Mouse (Mus musculus) kidney, postnatal 36 days (tissue): ENCODE data around the gene Mab21l2.

ENCODE experiments used
- DNase-seq, 2 experiments: peaks; one replicate each; pipeline ENCODE4 v3.0.0; 2021 to 2022; ENCODE audit warnings: mixed read lengths in 2 of 2

The Mab21l2 gene

DNA sequence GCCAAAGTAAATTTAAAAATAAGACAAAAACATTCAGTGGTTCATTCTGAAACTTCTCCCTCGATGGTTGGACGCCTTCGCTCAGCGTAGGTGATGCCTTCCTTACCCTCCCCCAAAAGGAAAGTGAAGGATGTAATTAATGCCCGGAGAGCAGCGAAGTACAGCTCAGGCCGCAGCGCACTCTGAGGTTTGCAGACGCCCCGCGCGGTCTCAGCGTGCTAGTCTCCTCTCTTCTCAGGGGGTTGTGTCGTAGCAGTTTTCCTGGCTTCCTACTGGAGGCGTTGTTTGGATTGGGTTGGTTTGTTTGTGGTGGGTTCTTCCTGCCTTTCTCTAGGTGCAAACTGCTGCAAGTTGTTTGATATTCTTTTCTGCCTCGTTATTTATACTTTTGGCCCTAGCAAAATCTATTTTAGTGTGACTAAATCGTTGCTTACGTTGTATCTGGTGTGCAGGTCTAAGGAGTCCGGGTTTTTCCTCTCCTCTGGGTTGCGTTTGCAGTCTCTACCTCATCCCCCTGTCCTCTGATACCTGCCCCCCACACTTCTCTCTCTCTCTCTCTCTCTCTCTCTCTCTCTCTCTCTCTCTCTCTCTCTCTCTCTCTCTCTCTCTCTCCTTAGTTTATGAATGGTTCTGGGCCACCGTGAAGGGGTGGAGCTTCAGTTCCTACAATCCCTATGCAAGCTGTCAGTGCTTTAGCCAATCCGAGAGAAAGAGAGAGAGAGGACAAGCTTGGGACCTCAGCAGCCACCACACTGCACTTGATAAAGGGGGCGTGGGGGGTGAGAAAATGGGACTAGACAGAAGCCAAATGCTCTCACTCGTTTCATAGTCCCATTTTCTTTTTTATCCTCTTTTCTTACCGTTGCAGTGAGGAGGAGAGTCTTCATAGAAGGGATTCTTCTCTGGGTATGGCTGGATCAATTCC is at the start of gene Mab21l2:
Mab21l2 (minus strand) TSS at position 539 of the 925 bp plus-strand sequence.
- DNase-seq: no peak

DNA sequence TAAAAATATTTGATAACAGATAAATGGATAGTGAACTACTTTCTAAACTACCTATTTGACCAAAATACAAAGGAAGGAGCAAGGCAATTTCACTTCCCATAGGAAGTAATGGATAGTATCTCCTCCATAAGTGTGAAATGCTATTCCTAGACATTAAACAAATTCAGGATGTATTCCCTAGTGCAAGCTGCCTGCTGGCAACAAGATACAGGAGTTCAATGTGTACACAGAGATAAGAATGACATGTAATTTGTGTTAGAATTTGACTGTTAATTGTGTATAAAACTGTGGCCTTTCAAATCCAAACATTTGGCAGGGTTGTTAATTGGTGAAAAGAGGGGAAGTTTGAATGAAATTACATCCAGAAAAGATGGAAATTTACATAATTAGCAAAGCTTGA is 26.9 kb upstream of the Mab21l2 start:
- no peak for DNase-seq

DNA sequence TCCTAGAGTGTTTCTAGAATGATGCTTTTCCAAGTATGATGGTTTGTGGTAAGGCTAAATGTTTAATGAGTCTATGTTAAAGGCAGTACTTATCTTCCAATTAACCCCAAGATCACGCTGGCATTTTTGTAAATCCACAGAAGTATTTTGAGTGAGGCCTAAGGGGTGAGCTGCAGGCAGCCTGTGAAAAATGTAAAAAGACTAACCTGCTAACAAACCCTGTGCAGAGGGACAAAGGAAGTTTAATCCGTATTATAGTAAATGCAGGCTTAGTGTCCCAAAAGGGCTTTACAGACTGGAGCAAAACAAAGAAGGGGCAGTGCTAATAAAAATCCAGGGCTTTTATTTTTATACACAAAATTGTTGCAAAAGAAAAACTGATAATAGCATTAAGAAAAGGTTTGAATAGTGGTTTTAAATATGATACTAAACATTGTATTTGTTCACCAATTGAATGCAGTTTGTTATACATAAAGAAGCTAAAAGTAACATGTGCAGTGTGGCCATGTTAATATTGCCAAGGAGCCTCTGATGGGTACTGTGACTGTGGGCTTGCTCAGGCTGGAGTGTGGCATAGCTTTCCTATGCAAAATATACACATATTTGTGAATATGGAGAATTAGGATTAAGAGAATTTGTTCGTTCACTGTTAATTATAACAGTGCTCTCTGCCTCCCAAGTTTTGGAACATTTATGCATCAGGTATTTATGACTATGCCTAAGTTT is 24.3 kb upstream of the Mab21l2 start:
- no peak for DNase-seq

DNA sequence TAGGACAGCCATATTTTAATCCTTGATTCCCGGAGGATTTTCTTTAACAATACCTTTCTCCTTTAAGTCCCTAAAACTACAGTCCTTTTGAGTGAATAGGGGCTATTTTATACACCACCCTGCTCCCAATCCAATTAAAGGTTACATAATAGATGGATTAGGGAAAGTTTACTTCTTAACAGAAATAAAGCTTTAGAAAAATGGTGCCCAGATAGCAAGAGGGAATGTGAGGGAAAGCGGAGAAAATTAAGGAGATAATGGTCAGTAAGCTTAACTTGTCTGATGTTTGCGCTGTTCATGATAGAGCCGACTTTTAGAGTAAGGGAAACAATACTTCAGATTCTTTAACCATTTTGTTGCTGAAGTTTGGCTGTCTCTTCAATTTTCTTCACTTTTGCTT is 23.1 kb upstream of the Mab21l2 start:
- DNase-seq: no peak

DNA sequence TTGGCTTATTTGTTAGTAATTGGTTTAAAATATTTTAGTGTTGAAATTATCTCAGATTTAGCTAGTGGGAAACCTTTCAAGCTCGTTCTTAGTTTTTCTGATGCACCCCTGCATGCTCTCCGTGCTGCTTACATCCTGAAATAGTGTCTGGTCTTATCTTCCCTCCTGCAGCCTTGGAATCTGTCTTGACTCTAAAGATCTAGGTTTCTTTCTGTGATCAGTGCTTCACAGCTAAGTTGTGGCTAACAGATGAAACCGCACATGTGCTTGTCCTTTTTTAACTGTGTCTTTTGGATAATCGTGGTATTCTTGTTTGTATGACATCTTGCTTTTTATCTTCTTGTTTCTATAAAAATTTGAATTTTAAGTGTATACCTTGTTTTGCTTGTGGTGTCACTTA is 18.9 kb upstream of the Mab21l2 start:
- DNase-seq: no peak

DNA sequence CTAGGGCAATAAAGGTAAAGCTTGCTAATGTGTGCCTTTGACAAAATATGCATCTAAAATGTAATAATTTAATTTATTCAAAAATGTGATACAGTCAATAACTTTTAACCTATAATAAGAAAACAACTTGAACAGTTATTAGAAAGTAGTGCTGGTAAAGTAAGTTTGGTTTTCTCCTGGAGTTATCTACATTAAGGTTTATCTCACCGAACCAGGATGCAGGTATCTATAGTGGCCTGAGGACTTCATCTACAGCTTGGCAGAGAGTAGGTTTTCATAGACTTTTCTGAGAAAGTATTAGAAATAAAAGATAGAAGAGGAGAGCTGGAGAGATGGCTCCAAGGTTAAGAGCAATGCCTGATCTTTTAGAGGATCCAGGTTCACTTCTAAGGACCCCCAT is 13.0 kb upstream of the Mab21l2 start:
- no peak for DNase-seq

DNA sequence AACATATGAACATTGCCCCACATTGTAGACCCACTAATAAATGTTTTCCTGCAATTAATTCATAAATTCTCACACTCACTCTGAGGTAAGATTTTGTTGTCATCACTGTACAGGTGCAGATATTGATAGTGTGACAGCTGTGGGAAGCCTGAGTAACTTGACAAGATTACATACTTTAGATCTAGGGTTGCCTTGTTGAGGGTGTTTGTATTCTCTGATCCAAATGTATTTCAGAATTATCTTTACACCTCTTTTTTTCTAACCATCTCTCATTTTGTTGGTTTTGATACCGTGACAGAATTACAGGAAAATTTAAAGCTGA is 12.6 kb upstream of the Mab21l2 start:
- DNase-seq: no peak

DNA sequence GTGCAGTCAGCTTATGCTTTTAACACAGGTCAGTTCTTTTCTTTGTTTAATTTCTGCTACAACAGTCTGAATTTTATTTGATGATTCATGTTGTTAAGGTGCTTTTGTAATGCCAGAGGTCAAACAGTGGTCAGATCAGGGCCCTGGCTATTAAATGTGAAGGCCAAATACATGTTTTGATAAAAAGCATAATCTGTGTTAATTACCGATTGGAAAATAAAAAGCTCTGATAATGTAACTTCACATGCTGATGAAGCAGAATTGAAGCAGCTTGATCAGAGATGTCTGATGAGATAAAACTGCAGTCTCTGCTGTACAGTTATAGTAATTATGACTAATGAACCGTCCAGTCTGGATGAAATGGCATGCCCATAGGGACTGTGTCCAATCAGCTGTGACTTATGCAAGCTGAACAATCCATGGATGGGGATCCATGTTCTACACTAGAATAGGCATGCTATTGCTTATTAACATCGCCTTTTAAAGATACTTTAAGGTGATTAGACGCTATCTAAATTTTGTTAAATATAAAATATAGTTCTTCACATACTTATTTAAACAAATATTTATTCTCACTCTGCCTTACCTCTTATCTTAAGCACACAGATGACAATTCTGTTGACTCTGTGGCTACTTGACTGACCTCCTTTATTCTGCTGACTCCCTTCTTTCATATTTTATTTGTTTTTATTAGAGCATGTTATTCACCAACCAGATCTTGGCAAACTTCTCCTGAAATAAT is 12.0 kb upstream of the Mab21l2 start:
- no peak for DNase-seq

DNA sequence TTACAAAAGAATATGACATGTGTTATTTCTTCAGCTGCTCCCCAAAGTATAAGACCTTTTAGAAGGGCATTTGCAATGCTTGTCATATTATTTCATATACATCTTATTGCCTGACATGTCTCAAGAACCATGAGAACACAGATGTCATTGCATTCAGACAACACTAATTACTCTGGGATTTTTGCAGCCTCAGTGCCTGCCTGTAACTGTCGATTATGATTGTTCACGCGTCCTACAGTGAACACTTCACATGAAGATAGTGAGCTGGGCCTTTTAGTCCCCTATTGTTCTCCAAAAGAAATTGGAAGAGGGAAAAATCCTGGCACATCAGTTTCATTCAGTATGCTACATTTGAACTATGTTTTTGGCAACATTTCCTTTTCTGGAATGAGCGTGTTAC is 11.2 kb upstream of the Mab21l2 start:
- DNase-seq: no peak

DNA sequence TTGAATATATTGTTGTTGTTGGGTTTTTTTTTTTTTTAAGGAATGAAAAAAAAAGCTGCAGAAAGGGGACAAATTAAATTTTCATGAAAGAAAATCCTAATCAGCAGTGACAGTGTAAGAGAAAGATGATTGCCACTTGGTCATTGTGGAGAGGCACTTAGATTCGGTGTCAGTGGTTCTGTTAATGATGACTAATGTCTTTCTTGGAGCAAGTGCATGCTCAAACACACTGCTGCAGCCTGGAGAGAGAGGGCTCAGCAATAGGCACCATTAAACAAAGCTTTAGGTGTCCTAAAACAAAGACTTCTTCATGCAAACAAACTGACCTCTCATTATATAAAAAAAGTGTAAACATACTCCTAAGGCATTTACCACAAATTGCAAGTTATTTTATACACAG is 10.5 kb upstream of the Mab21l2 start:
- no peak for DNase-seq

DNA sequence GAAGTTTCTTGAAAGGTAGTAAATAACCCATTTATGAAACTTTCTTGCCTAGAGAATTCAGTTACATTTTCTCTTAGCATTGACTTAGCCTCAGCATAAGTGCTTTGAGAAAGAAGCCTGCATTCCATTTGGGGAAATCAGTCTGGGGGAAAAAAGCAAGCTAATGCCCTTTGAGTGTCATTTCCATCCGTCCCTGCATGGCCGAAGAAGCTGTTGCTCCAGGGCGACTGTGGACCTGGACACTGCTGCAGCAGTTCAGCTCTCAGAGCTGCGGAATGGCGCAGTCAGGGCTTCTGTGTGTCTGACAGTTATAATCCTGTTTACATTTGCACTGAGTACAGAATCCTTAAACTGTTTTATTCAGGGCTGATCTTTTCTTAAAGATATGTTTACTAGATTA is 3.7 kb upstream of the Mab21l2 start:
- DNase-seq: no peak

DNA sequence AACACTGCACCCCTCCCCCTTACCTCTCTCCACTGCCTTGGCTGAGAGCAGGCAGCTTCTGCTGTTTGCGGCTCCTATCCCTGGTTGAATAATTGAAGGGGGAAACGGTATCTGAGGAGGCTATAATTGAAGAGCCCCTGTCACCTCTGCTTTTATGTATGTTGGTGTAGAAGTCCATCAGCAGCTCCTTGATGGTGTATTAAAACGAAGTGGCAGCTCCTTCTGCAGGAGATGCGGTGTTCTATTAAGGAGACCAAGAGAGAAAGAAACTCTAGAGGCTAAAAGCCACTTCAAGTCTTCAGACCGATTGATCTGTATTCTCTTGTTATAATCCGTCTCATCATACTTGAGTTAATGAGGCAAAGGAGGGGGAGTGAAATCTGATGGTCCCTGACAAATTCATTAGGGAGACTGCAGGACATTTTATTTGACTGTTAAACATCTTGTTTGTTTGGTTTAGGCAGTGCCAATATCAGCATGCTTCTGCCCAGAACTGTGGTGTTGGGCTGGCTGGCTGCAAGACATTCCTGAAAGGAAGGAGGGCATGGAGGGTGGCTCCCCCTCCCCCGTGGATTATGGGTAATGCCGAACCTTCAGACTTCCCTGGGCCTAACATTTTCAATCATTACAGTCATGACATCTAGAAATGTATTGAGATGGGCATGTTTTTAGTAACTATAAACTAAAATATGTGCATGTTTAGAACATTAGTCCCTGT is 2.7 kb upstream of the Mab21l2 start:
- DNase-seq: no peak

DNA sequence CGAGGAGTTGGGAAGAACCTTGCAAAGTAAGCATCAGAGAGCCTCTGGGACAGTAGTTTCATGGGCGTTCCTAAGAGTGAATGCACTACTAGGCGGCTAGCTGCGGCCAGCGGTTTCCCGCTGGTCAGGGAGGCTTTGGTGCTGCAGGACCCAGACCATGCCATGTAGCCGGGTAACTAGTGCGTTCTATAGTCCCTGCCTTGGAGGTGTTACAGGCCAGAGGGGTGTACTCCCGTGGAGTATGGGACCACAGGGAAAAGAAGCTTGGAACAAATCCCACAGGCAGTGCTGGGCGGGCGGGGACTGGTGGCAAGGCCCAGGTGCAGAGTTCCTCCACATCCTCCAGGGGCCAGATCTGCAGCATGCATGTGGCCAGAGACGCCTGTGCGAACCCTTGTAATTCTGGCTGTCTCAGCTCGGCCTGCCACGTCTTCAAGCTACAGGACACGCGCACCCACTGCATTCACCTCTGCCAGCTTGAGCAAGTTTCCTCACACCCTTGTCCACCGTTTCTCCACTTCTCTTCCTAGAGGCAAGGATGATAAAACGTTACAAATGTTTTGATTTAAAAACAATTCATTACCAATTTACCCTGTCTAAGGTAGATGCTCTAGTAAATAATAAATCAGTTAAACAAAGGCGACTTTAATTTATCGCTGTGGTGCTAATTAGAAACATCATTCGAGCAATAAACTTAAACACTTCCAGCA is 2.0 kb upstream of the Mab21l2 start:
- no peak for DNase-seq

DNA sequence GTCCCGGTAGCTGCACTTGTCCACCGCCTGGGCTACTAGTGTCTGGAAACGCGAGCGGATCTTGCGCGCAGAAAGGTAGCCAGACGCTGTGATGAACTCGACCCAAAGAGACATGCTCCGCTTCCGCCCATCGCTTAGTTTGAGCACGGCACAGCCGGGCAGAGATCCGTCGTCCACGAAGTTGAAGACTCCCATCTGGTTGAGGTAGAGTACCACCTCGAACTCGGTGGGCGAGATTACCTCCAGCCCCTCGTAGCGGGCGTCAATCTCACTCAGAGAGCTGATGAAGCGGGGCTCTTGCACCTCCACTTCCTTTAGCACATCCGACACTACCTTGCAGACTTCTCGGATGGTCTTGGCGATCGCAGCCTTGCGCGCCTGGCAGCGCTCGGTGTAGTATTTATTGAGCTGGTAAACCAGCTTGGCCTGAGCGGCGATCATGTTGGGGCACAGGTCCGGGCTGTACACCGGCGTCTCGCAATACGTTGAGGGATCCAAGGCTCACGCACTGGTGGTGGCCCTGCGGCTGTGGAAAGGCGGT is 1.1 kb downstream of the Mab21l2 start:
- DNase-seq: no peak

DNA sequence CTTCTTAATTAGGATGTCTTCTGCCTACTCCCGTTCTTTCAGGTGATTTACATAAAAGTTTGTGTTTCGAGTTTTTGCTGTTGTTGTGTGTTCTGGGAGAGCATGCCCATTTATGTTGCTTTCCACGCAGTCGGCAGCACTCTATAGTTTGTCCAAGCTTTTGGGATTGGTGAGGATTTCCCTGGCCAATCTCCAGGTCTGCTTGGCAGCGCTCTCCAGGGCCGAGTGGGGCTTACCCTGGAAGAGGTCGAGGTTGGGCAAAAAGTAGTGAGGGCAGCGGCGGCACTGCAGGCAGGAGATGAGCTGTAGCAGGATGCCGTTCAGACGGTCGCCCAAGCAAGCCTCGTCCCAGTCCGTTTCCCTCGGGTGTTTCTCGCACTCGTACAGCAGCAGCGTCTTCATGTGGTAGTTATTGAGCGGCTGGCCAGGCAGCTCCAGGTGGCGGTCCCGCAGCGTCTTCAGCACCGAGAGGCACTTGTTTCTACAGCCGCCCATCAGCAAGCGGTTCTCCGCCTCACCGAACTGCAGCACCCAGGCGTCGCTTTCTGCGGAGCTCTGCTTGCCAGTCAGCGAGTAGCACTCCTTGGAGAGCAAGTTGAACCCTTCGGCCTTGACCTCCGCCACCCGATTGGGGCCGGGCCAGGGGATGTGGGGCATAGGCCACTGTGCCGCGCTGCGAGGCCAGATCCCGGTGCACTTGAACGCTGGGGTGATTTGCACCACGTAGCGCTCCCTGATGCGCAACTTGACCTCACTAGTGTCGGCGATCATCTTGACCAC is 1.8 kb downstream of the Mab21l2 start:
- peak; percentile 34 to 75 for DNase-seq

DNA sequence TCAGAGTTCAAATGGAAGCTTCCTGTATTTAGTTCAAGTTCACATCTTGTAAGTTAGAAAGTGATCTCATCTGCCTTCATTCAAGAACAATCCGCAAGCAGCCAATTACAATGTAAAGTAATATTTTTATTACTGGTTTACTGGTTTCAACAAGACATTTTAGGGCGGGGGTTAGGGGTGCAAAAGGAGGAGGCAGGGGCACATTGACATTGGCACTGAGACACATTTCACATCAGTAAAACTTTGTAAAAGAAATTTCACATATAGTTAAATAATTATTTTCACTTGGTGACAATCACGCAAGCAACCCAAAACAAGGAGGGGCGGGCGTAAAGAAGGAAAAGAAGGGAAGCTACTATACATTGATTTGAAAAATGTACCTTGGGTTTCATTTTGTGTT is 2.5 kb downstream of the Mab21l2 start:
- DNase-seq: no peak

DNA sequence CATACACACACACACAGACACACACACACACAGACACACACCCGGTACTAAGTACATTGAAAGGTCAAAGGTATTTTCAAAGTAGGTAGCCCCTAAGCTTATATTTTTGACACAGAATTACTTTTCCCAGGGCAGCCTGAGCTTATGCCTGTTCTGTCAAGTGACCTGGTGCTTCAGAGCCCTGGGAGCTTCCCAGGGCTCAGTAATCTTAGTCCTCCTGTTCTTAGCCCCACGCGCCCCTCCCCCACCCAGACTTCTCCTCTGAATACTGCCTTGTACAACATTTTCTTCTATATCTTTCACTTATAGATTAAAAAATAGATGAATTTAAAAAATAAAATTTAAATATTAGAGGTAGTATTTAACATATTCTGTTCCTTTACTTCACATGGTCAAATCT is 3.6 kb downstream of the Mab21l2 start:
- DNase-seq: no peak

DNA sequence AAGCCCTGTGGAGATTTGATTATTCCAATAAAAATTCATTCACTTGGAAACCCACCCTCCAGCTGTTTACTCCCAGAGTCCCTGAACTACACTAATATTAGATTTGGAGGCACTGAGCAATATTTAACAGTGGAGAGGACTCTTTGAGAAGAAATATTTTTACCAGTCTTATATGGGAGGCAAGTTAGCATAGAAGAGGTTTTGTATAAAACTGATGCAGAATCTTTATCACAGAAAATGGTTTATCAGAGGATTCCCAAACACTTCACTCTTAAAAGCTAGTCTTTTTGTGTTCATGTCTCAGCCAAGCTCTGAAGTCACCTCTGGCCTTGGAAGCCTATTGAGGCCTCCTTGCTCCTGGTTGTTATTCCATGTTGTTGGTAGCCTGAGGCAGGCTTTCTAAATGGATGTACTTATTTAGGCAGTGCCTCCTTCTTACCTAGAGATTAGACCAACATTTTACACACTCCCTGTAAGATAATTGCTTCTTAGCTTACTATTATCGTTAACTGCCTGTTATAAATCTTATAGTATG is 6.5 kb downstream of the Mab21l2 start:
- DNase-seq: no peak

DNA sequence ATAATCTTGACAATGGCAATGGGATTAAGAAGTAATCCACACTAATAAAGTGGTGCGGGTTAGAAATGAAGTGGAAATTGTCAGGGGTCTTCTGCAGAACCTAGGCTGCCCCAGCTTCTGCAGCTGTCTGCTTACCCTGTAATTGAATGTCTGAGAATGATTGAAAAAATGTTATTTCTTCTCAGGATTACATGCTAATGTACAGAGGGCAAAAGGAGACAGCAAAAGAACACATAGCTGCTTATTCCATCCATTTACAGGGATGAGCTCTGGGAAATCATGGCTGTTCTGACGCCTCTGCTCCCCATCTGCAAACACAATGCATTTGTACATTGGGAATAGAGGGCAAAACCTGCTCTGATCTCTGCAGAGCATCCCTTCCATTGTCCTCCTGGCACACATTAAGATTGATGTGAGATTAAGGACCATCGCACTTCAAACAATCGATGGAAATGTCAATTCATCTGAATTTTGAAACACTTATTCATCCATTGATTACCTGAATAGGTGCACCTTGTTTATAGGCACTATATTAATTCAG is 7.3 kb downstream of the Mab21l2 start:
- no peak for DNase-seq

DNA sequence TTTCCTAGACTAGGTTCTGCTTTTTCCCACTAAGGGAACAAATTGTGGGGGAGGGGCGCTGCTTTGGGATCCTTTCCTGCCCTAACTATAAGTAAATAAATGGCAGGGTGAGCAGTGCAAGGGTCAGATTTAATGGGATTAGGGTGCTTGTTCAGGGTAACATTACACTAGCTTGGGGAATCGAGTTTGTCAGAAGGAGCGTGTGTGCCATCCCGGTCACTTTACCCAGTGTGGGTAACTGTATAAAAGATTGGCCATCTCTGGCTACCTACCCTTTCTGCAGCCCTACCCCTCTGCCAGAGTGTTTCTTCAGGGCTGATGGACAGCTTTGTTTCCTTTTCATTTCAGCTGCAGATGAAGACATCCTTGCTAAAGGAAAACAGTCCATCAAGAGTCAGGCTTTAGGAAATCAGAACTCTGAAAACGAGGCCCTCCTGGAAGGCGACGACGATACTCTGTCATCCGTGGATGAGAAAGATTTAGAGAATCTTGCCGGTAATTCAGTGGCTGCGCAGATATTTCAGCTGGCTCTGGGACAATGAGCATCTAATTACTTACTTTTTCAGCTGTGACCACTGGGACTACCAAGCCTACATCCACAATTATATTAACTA is 8.8 kb downstream of the Mab21l2 start:
- DNase-seq: peak in 1 of 2 experiments; percentile 49
